Mouse (Mus musculus): Measurements from ENCODE around the gene Trappc10. TPM values are rescaled to one million over a fixed set of nuclear protein-coding genes. Genes with fewer than 3 reads are reported as not detected.

The Trappc10 gene
- polyA plus RNA-seq, 2 experiments: 19.0 to 32.4 TPM

DNA sequence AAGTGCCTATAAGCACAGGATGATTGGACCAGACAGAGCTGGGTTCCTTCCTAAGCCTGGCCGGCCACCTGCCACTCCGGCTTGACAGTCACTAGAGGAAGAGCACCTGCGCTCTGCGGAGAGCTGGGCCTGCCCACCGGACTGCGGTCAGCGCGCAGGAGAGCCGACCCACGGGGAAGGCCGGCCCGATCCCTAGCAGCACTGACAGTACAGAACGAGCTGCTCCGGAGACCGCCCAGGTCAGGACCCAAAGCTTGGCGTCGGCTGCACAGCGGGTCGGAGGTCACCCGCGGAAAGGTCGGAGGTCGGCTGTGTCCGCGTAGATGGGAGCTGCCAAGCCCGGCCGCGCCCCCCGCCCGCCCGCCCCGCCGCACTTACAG lies 393 bp downstream of the Trappc10 start:
- peak; percentile 21 for ATAC-seq (ENCODE audit: low FRiP score, low read depth)
- H3K9ac ChIP-seq (ENCODE audit: low read depth, low read length, severe bottlenecking): peak overlapping the region; percentile 77
- H3K4me1 ChIP-seq (ENCODE audit: control insufficient read depth, insufficient read depth, low read length): peaks cover 14% of the 10 kb centered on the region; the same call in 1 of the 2 replicates
- peak overlapping the region; percentile 97 for H3K4me2 ChIP-seq (replicated peaks; ENCODE audit: low read depth, low read length, severe bottlenecking)
- no peak overlapping the region; the same call in 1 of the 2 replicates for H3K27ac ChIP-seq (replicated peaks; ENCODE audit: low read depth, low read length)
- no peaks in the 10 kb centered on the region for H3K27me3 ChIP-seq (ENCODE audit: control insufficient read depth, insufficient read depth, low read length)
- WGBS: 0% methylated on average over 9 of the region's 33 CpGs
- H3K36me3 ChIP-seq (ENCODE audit: control insufficient read depth, insufficient read depth, low read length): no peaks in the 10 kb centered on the region
- DNase-seq (ENCODE audit: low spot score): no peak
- no peaks in the 10 kb centered on the region for H3K9me3 ChIP-seq (ENCODE audit: control insufficient read depth, low read length)
- peak overlapping the region; percentile 80 for H3K4me3 ChIP-seq (replicated peaks; ENCODE audit: low read length)
- TF ChIP-seq POLR2A (IDR thresholded peaks at IDR 0.05; ENCODE audit: borderline replicate concordance, extremely low read depth, insufficient read depth, insufficient read length): no peak

DNA sequence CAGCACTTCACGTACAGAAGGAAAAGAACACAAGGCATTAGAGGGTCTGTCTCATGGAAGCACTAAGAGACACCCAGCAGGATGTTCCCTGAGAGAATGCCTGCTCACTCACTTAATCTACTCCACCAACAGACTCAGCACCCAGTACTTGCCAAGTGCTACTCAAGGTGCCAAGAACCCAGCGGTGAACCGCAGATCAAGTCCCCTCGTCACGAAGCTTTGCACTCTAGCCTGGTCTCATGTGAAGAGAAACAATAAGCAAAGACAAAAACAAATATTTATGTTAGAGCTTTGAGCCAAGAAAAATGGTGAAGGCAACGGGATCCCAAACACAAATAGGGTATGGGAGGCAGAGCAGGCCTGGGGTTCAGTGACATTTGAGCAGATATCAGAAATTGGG lies 5.5 kb downstream of the Trappc10 start:
- no peak overlapping the region for H3K27ac ChIP-seq (replicated peaks; ENCODE audit: low read depth, low read length)
- H3K27me3 ChIP-seq (ENCODE audit: control insufficient read depth, insufficient read depth, low read length): no peaks in the 10 kb centered on the region
- no peak overlapping the region for H3K9ac ChIP-seq (ENCODE audit: low read depth, low read length, severe bottlenecking)
- H3K36me3 ChIP-seq (ENCODE audit: control insufficient read depth, insufficient read depth, low read length): 0 out of 2 replicates have a peak, but pooled peaks cover 4% of the 10 kb centered on the region
- ATAC-seq (ENCODE audit: low FRiP score, low read depth) (no peak), DNase-seq (ENCODE audit: low spot score) (no peak)
- H3K4me1 ChIP-seq (ENCODE audit: control insufficient read depth, insufficient read depth, low read length): peaks cover 7% of the 10 kb centered on the region; the same call in 1 of the 2 replicates
- 88% methylated on average over 6 of the region's 6 CpGs for WGBS
- no peak for TF ChIP-seq POLR2A (IDR thresholded peaks at IDR 0.05; ENCODE audit: borderline replicate concordance, extremely low read depth, insufficient read depth, insufficient read length)
- H3K4me3 ChIP-seq (replicated peaks; ENCODE audit: low read length): no peak overlapping the region
- H3K9me3 ChIP-seq (ENCODE audit: control insufficient read depth, low read length): no peaks in the 10 kb centered on the region
- H3K4me2 ChIP-seq (replicated peaks; ENCODE audit: low read depth, low read length, severe bottlenecking): no peak overlapping the region

GRCm38 (mm10) chr10:78238297-78238696 lies 6.1 kb downstream of the Trappc10 start:
- TF ChIP-seq POLR2A (IDR thresholded peaks at IDR 0.05; ENCODE audit: borderline replicate concordance, extremely low read depth, insufficient read depth, insufficient read length): no peak
- no peak overlapping the region for H3K27ac ChIP-seq (replicated peaks; ENCODE audit: low read depth, low read length)
- no peaks in the 10 kb centered on the region for H3K9me3 ChIP-seq (ENCODE audit: control insufficient read depth, low read length)
- 94% methylated on average over 5 of the region's 5 CpGs for WGBS
- H3K9ac ChIP-seq (ENCODE audit: low read depth, low read length, severe bottlenecking): no peak overlapping the region
- peaks cover 3% of the 10 kb centered on the region; the same call in 1 of the 2 replicates for H3K4me1 ChIP-seq (ENCODE audit: control insufficient read depth, insufficient read depth, low read length)
- H3K4me2 ChIP-seq (replicated peaks; ENCODE audit: low read depth, low read length, severe bottlenecking): no peak overlapping the region
- no peaks in the 10 kb centered on the region for H3K27me3 ChIP-seq (ENCODE audit: control insufficient read depth, insufficient read depth, low read length)
- 0 out of 2 replicates have a peak, but pooled peaks cover 4% of the 10 kb centered on the region for H3K36me3 ChIP-seq (ENCODE audit: control insufficient read depth, insufficient read depth, low read length)
- ATAC-seq (ENCODE audit: low FRiP score, low read depth) (no peak), DNase-seq (ENCODE audit: low spot score) (no peak)
- no peak overlapping the region for H3K4me3 ChIP-seq (replicated peaks; ENCODE audit: low read length)

DNA sequence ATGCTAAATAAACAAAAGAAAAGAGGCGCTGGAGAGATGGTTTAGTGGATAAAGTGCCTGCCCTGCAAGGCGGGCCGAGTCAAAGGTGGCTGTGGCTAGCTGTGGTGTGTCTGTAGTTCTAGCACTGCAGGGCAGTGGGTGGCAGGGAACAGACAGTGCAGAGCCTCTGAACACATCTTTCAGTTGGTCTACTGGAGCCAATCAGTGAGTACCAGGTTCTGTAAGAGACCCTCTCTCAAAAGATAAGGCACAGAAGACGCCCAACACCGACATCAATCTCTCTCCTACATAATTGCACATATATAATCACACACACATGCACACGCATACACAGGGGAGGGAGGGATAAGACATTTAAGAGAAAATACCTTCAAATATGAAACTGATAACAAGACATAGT lies 6.6 kb downstream of the Trappc10 start:
- H3K4me1 ChIP-seq (ENCODE audit: control insufficient read depth, insufficient read depth, low read length): no peaks in the 10 kb centered on the region
- no peak for TF ChIP-seq POLR2A (IDR thresholded peaks at IDR 0.05; ENCODE audit: borderline replicate concordance, extremely low read depth, insufficient read depth, insufficient read length)
- H3K36me3 ChIP-seq (ENCODE audit: control insufficient read depth, insufficient read depth, low read length): 0 out of 2 replicates have a peak, but pooled peaks cover 4% of the 10 kb centered on the region
- H3K9me3 ChIP-seq (ENCODE audit: control insufficient read depth, low read length): no peaks in the 10 kb centered on the region
- DNase-seq (ENCODE audit: low spot score) (no peak), ATAC-seq (ENCODE audit: low FRiP score, low read depth) (no peak)
- H3K4me3 ChIP-seq (replicated peaks; ENCODE audit: low read length): no peak overlapping the region
- 90% methylated on average over 6 of the region's 6 CpGs for WGBS
- no peak overlapping the region for H3K27ac ChIP-seq (replicated peaks; ENCODE audit: low read depth, low read length)
- H3K9ac ChIP-seq (ENCODE audit: low read depth, low read length, severe bottlenecking): no peak overlapping the region
- no peaks in the 10 kb centered on the region for H3K27me3 ChIP-seq (ENCODE audit: control insufficient read depth, insufficient read depth, low read length)
- H3K4me2 ChIP-seq (replicated peaks; ENCODE audit: low read depth, low read length, severe bottlenecking): no peak overlapping the region

- H3K27ac ChIP-seq (replicated peaks; ENCODE audit: low read depth, low read length): no peak overlapping the region
- no peaks in the 10 kb centered on the region for H3K4me1 ChIP-seq (ENCODE audit: control insufficient read depth, insufficient read depth, low read length)
- DNase-seq (ENCODE audit: low spot score) (no peak), ATAC-seq (ENCODE audit: low FRiP score, low read depth) (no peak)
- no peak overlapping the region for H3K4me2 ChIP-seq (replicated peaks; ENCODE audit: low read depth, low read length, severe bottlenecking)
- WGBS: 63% methylated on average over 8 of the region's 8 CpGs
- no peak overlapping the region for H3K9ac ChIP-seq (ENCODE audit: low read depth, low read length, severe bottlenecking)
- TF ChIP-seq POLR2A (IDR thresholded peaks at IDR 0.05; ENCODE audit: borderline replicate concordance, extremely low read depth, insufficient read depth, insufficient read length): no peak
- H3K9me3 ChIP-seq (ENCODE audit: control insufficient read depth, low read length): no peaks in the 10 kb centered on the region
- no peaks in the 10 kb centered on the region for H3K27me3 ChIP-seq (ENCODE audit: control insufficient read depth, insufficient read depth, low read length)
- H3K4me3 ChIP-seq (replicated peaks; ENCODE audit: low read length): no peak overlapping the region
- 0 out of 2 replicates have a peak, but pooled peaks cover 4% of the 10 kb centered on the region for H3K36me3 ChIP-seq (ENCODE audit: control insufficient read depth, insufficient read depth, low read length)
These were observed 7.4 kb downstream of the Trappc10 start for GRCm38 (mm10) chr10:78236885-78237629.

Measured in limb, embryonic 14.5 days (tissue).